Mouse (Mus musculus): ENCODE measurements around the gene Ndufb6.

Ndufb6 gene

GRCm38 (mm10) chr4:40254385-40255103 lies 24.7 kb downstream of the Ndufb6 start:
- DNase-seq (ENCODE audit: low read depth, low spot score) = no peak

DNA sequence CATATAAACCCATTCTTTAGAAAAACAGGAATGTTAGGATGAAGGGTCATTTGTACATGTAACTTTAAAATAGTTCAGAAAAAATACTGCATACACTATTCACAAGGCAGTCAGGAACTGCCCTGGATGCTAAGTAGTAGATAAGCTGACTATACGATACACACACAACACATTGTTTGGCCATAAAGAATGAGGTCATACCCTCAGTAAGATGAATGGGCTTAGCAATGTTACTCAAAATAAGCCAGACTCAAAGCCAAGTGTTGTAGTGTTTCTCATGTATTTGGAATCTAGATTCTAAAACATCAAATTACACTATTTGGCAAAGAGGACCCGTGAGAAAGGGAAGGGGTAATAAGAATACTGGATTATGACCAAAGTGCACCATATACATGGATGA lies 25.5 kb downstream of the Ndufb6 start:
- DNase-seq (ENCODE audit: low read depth, low spot score) = no peak

GRCm38 (mm10) chr4:40250984-40251383 lies 28.2 kb downstream of the Ndufb6 start:
- DNase-seq (ENCODE audit: low read depth, low spot score) = no peak

DNA sequence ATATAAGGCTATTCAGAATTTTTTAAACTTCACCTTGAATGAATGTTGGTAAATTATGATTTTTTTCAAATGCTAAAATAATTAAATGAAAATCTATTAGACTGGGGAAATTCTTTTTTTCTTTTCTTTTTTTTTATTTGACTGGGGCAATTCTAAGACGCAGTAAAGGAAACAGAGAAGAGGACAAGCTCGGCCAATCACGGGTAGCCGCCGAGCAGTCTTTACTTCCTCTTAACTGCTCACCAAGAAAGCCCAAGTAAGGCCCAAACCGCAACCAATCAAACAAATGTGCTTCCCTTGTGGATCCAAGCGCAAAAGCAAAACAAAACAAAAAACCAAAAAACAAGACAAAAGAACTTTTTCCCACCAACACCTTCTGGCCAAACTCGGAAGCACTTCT lies 35.2 kb downstream of the Ndufb6 start:
- no peak for DNase-seq (ENCODE audit: low read depth, low spot score)

DNA sequence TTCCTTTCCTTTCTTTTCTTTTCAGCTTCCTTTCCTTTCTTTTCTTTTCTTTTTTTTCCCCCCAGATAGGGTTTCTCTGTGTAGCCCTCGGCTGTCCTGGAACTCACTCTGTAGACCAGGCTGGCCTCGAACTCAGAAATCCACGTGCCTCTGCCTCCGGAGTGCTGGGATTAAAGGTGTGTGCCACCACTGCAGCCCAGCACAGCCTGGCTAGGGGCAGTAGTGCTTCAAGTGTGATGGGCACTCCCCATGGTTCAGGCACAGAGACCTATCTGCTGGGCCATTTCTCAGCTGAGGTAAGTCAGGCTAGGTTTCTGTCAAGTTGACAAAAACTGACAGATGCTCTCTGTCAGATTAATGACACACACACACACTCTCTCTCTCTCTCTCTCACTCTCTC lies 36.2 kb downstream of the Ndufb6 start:
- DNase-seq (ENCODE audit: low read depth, low spot score) = no peak

- DNase-seq (ENCODE audit: low read depth, low spot score) = no peak
Observed at GRCm38 (mm10) chr4:40241928-40242327, 37.3 kb downstream of the Ndufb6 start.

GRCm38 (mm10) chr4:40240272-40240744 lies 38.9 kb downstream of the Ndufb6 start:
- no peak for DNase-seq (ENCODE audit: low read depth, low spot score)

DNA sequence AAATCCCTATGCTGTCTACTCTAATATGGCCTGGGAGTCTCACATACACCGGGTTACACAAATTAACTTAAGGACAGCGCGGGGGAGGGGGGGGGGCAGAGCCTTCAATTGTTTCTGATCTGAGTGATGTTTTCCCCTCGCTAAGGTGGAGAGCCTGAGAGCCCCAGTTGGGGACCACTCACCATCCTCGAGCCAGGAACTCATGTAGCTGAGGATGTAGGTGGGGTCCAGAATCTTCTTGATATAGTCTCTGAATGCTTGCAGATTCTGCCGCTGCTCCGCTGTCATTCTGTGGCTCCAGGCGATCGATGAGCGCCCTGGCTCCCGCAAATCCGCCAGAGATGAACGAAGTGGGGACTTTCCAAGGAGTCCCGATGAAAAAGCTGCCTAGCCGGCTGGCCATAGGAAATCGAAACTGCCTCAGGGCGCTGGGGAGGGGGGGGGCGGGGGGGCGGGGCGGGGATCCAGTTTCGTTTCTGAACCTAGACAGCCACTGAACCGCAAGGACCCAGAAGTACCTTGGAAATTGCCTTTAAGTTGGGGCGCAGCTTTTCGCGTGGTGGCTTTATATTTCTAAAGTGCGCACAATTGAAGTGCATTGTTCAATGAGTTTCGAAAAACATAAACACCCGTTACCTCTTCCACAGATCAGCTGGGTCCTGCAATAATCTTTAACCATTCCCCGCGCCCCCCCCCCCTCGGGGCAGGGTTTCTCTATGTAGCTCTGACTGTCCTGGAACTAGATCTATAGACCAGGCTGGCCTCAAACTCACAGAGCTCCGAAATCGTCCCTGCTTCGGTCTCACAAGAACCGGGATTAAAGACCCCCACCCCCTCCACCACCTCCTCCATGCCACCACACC lies 39.6 kb downstream of the Ndufb6 start, which contains the start of gene Ddx58:
Ddx58 (minus strand) TSS at position 420 of the 863 bp plus-strand sequence.
- no peak for DNase-seq (ENCODE audit: low read depth, low spot score)

DNA sequence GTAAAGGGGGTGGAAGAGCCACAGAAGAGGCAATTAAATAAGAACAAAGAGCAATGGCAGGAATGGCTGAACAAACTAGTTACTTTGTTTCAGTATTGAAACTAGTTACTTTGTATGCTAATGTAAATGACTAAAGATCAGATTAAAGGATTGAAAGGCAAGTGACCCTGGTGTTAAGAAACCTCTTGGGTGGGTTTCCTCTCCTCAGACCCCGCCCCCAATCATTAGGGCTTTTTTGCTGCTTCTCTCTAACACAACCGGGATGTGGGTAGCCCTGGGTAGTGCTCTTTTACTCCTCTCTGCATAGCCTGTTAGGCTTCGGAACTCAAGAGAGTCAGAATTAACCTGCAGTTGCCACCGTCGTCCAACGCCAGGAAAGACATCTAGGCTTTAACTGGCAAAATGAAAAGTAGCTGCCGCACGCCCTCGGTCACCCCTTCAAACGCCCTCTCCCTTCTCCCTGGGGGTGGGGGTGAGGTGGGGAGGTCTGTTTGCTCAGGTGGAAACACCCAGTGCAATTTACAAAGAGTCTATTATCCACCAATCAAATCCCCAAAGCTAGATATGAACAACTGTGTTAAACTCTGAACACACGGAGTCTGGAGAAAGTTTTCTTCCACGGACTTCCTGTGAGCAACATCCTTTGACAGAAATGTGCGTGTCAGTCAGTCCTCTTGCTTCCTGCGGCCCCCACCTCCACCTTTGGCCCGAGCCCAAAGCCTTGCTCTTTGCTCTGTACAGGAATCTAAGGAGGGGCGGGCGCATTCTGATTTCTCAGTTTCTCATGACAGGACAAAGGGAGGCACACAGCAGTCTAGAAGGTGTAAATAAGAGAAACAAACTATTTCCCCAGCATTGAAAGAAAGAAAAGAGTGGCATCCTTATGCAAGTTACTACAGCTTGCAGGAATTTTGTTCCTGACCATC lies 40.5 kb downstream of the Ndufb6 start:
- DNase-seq (ENCODE audit: low read depth, low spot score) = no peak

DNA sequence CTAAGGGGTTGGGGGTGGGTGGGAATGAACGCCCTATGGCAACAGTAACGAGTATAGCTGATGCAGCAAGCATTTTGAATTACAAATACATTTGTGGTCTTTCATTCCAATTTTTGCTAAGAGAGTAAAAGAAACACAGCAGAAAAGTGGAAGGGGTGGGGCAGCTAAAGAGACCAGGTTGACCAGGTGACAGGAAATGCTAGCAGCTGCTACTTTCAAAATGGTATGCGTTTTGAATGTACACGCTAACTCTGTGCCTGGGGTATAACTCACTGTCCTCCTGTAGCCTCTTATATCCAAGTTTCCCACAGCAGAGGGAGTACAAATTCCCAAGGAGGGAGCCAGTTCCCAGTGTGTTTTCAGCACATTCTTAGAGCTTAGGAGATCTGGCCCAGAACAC lies 42.4 kb downstream of the Ndufb6 start:
- DNase-seq (ENCODE audit: low read depth, low spot score) = no peak

GRCm38 (mm10) chr4:40234256-40234655 lies 45.0 kb downstream of the Ndufb6 start:
- DNase-seq (ENCODE audit: low read depth, low spot score) = no peak

DNA sequence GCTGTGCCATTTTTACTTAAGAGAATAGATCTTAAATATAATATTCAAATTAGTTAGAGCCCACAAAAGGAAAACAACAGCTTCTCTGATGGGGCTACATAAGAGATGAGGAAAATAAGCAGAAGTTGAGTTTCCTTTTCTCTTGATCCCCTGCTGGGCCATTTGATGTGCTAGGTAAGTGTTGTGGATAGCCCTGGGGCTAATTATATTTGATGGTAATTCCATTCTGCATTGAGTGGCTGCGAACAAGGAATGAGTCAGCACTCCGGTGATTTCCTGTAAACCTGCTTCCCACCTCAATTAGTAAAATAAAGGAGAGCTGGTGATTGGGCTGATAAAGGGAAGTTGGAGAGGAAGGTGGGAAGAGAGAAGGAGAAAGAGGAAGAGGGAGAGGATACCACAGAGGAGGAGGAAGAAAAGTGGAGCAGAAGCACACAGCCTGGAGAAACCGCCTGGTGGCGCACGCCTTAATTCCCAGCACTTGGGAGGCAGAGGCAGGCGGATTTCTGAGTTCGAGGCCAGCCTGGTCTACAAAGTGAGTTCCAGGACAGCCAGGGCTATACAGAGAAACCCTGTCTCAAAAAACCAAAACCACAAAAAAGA lies 46.1 kb downstream of the Ndufb6 start:
- no peak for DNase-seq (ENCODE audit: low read depth, low spot score)

DNA sequence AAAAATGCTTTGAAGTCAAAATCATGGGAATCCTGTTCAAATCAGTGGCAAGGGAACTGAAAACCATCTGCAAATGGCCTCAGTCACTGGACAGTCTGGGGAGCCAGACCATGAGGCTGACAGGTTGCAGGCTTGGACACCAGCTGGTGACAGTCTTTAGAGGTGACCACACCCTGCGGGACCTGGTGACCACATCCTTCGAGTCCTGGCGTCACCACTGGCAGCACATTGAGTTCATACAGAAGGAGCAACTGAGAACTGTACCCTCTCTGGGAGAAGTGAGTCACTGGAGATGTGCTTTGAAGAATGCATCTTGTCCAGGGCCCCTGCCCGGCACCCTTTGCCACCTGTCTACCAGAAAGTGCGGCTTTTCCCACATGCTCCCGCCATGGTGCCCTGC lies 49.5 kb downstream of the Ndufb6 start:
- no peak for DNase-seq (ENCODE audit: low read depth, low spot score)

GRCm38 (mm10) chr4:40227886-40228285 lies 51.3 kb downstream of the Ndufb6 start:
- DNase-seq (ENCODE audit: low read depth, low spot score) = no peak

- DNase-seq (ENCODE audit: low read depth, low spot score) = no peak
Observed at GRCm38 (mm10) chr4:40227131-40227530, 52.1 kb downstream of the Ndufb6 start.

DNA sequence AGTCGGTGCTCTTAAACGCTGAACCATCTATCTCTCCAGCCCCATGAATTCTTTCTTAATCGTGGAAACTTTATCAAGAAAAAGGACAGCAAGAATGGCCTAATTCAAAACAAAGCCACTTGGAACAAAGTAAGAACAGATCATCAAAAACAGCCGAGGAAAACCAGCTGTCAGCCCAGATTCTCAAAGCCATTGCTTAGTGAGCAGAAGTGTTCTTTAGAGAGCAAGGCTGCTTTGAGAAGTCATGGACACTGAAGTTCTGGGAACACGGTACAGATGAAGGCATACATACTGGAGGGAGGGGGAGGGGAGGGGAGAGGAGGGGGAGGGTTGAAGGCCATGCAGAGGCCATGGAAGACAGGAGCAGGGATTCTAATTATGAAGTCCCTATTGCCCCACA lies 53.1 kb downstream of the Ndufb6 start:
- DNase-seq (ENCODE audit: low read depth, low spot score) = no peak

DNA sequence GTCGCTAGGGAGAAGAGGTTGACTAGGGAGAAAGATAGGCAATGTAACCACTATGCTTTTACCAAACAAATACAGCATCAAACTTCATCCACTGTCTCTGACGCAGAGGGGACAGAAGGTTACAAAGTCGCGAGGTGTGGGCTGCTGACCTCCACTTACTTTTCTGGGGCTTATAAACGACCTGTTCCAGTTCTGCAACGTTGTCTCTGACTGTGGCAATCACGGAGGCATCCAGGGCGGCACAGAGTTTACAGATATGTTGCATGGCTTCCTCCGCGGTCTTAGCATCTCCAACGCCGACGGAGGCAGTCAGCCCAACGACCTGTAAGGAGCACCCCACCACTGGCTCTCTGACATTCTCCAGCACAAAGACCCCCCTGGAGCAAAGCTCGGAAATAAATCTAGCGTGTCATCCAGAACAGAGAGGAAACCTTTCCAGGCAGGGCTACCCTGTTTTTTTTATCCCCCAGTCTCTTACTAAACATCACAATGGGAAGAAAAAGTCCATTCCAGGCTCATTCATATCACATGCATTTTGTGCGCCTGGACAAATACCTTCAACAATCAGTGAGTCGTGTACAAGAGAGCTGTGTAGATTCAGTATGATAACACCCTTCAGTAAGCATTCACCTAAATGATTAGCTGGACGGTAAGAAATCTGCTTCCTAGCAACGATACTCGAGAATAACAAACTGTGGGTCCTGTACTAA lies 57.2 kb downstream of the Ndufb6 start:
- DNase-seq (ENCODE audit: low read depth, low spot score) = no peak

DNA sequence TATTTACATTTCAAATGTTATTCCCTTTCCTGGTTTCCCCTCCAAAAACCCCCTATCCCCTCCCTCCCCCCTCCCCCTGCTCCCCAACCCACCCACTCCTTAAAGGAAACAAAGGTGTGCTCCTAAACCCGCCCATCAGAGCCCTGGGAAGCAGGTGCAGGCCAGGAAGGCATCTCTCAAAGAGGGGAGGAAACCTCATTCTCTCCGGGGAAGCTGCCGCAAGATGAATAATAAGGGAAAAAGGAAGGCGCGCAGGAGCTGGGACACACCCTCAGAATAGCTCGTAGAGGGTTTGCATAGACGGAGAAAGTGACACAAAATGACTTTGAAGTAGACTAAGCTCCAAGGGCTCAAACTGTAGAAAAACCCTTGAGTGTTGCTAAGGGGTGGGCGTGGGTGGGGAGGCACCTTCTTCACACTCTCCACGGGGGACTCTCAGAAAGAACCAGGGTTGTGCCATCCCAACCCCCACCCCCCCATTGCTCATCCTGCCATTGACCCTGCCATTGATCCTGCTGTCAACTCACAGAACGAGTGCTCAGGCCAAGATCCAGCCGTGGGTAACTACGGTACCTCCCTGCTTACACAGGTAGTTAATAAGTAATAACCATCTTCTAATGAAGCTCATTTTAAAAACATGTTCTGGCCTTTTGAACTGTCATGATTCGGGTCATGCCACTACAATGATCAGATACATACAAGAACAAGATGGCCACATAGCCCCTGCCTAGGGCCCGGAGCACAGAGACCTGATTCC lies 58.0 kb downstream of the Ndufb6 start:
- no peak for DNase-seq (ENCODE audit: low read depth, low spot score)
